Mouse (Mus musculus) gonadal fat pad, adult 2 months (tissue): ENCODE measurements around the gene Olfr1424. TPM values are rescaled to one million over a fixed set of nuclear protein-coding genes. Genes with fewer than 3 reads are reported as not detected.

Experiments used
- polyA plus RNA-seq: library from polyadenylated mRNA; depleted of rRNA; stranded (reverse); fragments of >200 nt; gene quantifications from 2 replicates; pipeline ENCODE4 v1.2.3, GENCODE M21; 2012; rRNA removed

Olfr1424 gene
- polyA plus RNA-seq, 1 experiment, result not detected

Other genes starting within 250 kb of the Olfr1424 start
- gene Stx3, start 243.3 kb downstream of the Olfr1424 start, polyA plus RNA-seq, result 11.5 and 15.0 TPM in 2 replicates
- gene Olfr1417, start 223.5 kb downstream of the Olfr1424 start, polyA plus RNA-seq, result not detected in 2 replicates
- not detected in 2 replicates for gene Olfr1418, start 201.6 kb downstream of the Olfr1424 start, polyA plus RNA-seq
- not detected in 2 replicates for gene Olfr1419, start 187.6 kb downstream of the Olfr1424 start, polyA plus RNA-seq
- not detected in 2 replicates for gene Olfr1420, start 176.1 kb downstream of the Olfr1424 start, polyA plus RNA-seq
- gene Patl1, start 150.3 kb downstream of the Olfr1424 start, polyA plus RNA-seq, result 10.4 and 14.2 TPM in 2 replicates
- 29.8 and 33.9 TPM in 2 replicates for gene Osbp, start 96.7 kb downstream of the Olfr1424 start, polyA plus RNA-seq
- gene Olfr1423, start 21.4 kb downstream of the Olfr1424 start, polyA plus RNA-seq, result not detected in 2 replicates
- not detected in 2 replicates for gene Olfr1425, start 15.0 kb upstream of the Olfr1424 start, polyA plus RNA-seq
- gene Olfr1426, start 29.3 kb upstream of the Olfr1424 start, polyA plus RNA-seq, result not detected in 2 replicates
- gene Olfr1427, start 40.7 kb upstream of the Olfr1424 start, polyA plus RNA-seq, result not detected in 2 replicates
- not detected in 2 replicates for gene Olfr1428, start 53.2 kb upstream of the Olfr1424 start, polyA plus RNA-seq
- not detected in 2 replicates for gene Olfr76, start 60.5 kb upstream of the Olfr1424 start, polyA plus RNA-seq
- not detected in 2 replicates for gene Olfr1555-ps1, start 107.4 kb upstream of the Olfr1424 start, polyA plus RNA-seq
- not detected in 2 replicates for gene Olfr1431, start 138.0 kb upstream of the Olfr1424 start, polyA plus RNA-seq
- not detected in 2 replicates for gene Olfr1432, start 169.9 kb upstream of the Olfr1424 start, polyA plus RNA-seq
- gene Olfr262, start 179.0 kb upstream of the Olfr1424 start, polyA plus RNA-seq, result not detected in 2 replicates
- gene Olfr235, start 198.3 kb upstream of the Olfr1424 start, polyA plus RNA-seq, result not detected in 2 replicates
- not detected in 2 replicates for gene Olfr1434, start 217.2 kb upstream of the Olfr1424 start, polyA plus RNA-seq
- gene Olfr1436, start 236.4 kb upstream of the Olfr1424 start, polyA plus RNA-seq, result not detected in 2 replicates